Mouse (Mus musculus) stomach, embryonic 14.5 days (tissue): Measurements from ENCODE around the gene Pcnx. TPM values are rescaled to one million over a fixed set of nuclear protein-coding genes. Genes with fewer than 3 reads are reported as not detected.

Source experiments
- ATAC-seq: fragments of 200-750 bp; cut with Nextera tagmentation; 2 replicates; pipeline ENCODE4 v1.8.0; 2017; ENCODE audit warnings: low read depth, moderate TSS enrichment; ENCODE audit not compliant: insufficient number of reproducible peaks, insufficient read depth, low FRiP score
- H3K27ac ChIP-seq: fragments of 300-500 bp; sonication (generic); 2 replicates; pipeline ENCODE4 v1.5.1; 2014; ENCODE audit warnings: mild to moderate bottlenecking, low read length, moderate library complexity, mixed read lengths
- H3K27me3 ChIP-seq: fragments of 300-500 bp; sonication (generic); 2 replicates; pipeline ENCODE4 v1.6.1; 2014; ENCODE audit warnings: low read length, control low read depth, mixed read lengths; ENCODE audit not compliant: control insufficient read depth, insufficient read depth
- H3K36me3 ChIP-seq: fragments of 300-500 bp; sonication (generic); 2 replicates; pipeline ENCODE4 v1.6.1; 2014; ENCODE audit warnings: mild to moderate bottlenecking, control low read depth, low read length, moderate library complexity, mixed read lengths; ENCODE audit not compliant: control insufficient read depth, insufficient read depth
- H3K4me1 ChIP-seq: fragments of 300-500 bp; sonication (generic); 2 replicates; pipeline ENCODE4 v1.6.1; 2014; ENCODE audit warnings: low read length, control low read depth, mixed read lengths; ENCODE audit not compliant: control insufficient read depth, insufficient read depth
- H3K4me2 ChIP-seq: fragments of 300-500 bp; sonication (generic); replicated peaks from 2 replicates; pipeline ENCODE4 v1.6.1; 2014; ENCODE audit warnings: low read depth, low read length, control low read depth
- H3K4me3 ChIP-seq: fragments of 300-500 bp; sonication (generic); 2 replicates; pipeline ENCODE4 v1.5.1; 2014; ENCODE audit warnings: low read depth, low read length, control low read depth
- H3K9ac ChIP-seq: fragments of 300-500 bp; sonication (generic); replicated peaks from 2 replicates; pipeline ENCODE4 v1.6.1; 2014; ENCODE audit warnings: low read depth, mild to moderate bottlenecking, control low read depth, low read length, moderate library complexity, mixed read lengths
- H3K9me3 ChIP-seq: fragments of 300-500 bp; sonication (generic); 2 replicates; pipeline ENCODE4 v1.6.1; 2016; ENCODE audit warnings: low read depth, low read length, control low read depth; ENCODE audit not compliant: control insufficient read depth
- WGBS: fragments of 180-500 bp; shearing (Covaris S2); extraction: QIAGEN DNeasy Blood & Tissue Kit; methylation state at CpG from one replicate; pipeline ENCODE4 v1.1.7; 2014; 5-methylcytosine and 5-hydroxymethylcytosine counted together
- polyA plus RNA-seq: library from polyadenylated mRNA; unstranded; fragments of >200 nt; fragmentation: Nextera tagmentation; extraction: Ambion mirVana; gene quantifications from 2 replicates; pipeline ENCODE4 v1.2.1, GENCODE M21; 2014

Gene Pcnx
- polyA plus RNA-seq, 1 experiment from 2014 or later: 17.4 TPM

- Histone ChIP-seq H3K4me1 (0 out of 2 replicates have a peak, but pooled peaks cover 4% of the 10 kb centered on the region), H3K27me3 (no peaks in the 10 kb centered on the region), H3K4me2 (peak overlapping the region; percentile 17), H3K4me3 (no peak overlapping the region), H3K36me3 (no peaks in the 10 kb centered on the region), H3K27ac (no peak overlapping the region), H3K9ac (no peak overlapping the region), H3K9me3 (no peaks in the 10 kb centered on the region)
- 16% methylated on average over 14 of the region's 14 CpGs for WGBS
- no peak for ATAC-seq
These were observed 14.8 kb upstream of the Pcnx start for GRCm38 (mm10) chr12:81844981-81845380.

GRCm38 (mm10) chr12:81849629-81850028 lies 10.2 kb upstream of the Pcnx start:
- H3K27ac ChIP-seq: no peak overlapping the region
- no peaks in the 10 kb centered on the region for H3K9me3 ChIP-seq
- H3K4me3 ChIP-seq: no peak overlapping the region
- no peaks in the 10 kb centered on the region for H3K36me3 ChIP-seq
- no peaks in the 10 kb centered on the region for H3K27me3 ChIP-seq
- ATAC-seq: no peak
- no peak overlapping the region for H3K4me2 ChIP-seq
- WGBS: 37% methylated on average over 8 of the region's 8 CpGs
- no peak overlapping the region for H3K9ac ChIP-seq
- 0 out of 2 replicates have a peak, but pooled peaks cover 7% of the 10 kb centered on the region for H3K4me1 ChIP-seq

GRCm38 (mm10) chr12:81852551-81852950 lies 7.3 kb upstream of the Pcnx start:
- no peak overlapping the region for H3K4me3 ChIP-seq
- WGBS: 81% methylated on average over 2 of the region's 2 CpGs
- H3K27me3 ChIP-seq: no peaks in the 10 kb centered on the region
- peak overlapping the region; percentile 53; the same call in 1 of the 2 replicates for H3K27ac ChIP-seq
- H3K36me3 ChIP-seq: no peaks in the 10 kb centered on the region
- no peak for ATAC-seq
- H3K4me1 ChIP-seq: peaks cover 15% of the 10 kb centered on the region
- H3K9me3 ChIP-seq: no peaks in the 10 kb centered on the region
- no peak overlapping the region for H3K4me2 ChIP-seq
- no peak overlapping the region for H3K9ac ChIP-seq

GRCm38 (mm10) chr12:81852977-81853376 lies 6.8 kb upstream of the Pcnx start:
- no peaks in the 10 kb centered on the region for H3K36me3 ChIP-seq
- H3K27me3 ChIP-seq: no peaks in the 10 kb centered on the region
- H3K9ac ChIP-seq: no peak overlapping the region
- 57% methylated on average over 14 of the region's 14 CpGs for WGBS
- no peaks in the 10 kb centered on the region for H3K9me3 ChIP-seq
- ATAC-seq: peak; percentile 42; the same call in 1 of the 2 replicates
- peak overlapping the region; percentile 53; the same call in 1 of the 2 replicates for H3K27ac ChIP-seq
- H3K4me2 ChIP-seq: no peak overlapping the region
- H3K4me3 ChIP-seq: no peak overlapping the region
- H3K4me1 ChIP-seq: peaks cover 19% of the 10 kb centered on the region

- H3K36me3 ChIP-seq: no peaks in the 10 kb centered on the region
- no peak overlapping the region for H3K4me3 ChIP-seq
- no peak overlapping the region for H3K27ac ChIP-seq
- H3K27me3 ChIP-seq: no peaks in the 10 kb centered on the region
- WGBS: 83% methylated on average over 9 of the region's 9 CpGs
- peaks cover 22% of the 10 kb centered on the region for H3K4me1 ChIP-seq
- ATAC-seq: no peak
- no peaks in the 10 kb centered on the region for H3K9me3 ChIP-seq
- H3K9ac ChIP-seq: no peak overlapping the region
- H3K4me2 ChIP-seq: no peak overlapping the region
These were observed 6.3 kb upstream of the Pcnx start for GRCm38 (mm10) chr12:81853543-81853942.

- Histone ChIP-seq H3K4me3 (no peak overlapping the region), H3K4me2 (no peak overlapping the region), H3K27me3 (no peaks in the 10 kb centered on the region), H3K9ac (no peak overlapping the region), H3K36me3 (no peaks in the 10 kb centered on the region), H3K4me1 (peaks cover 25% of the 10 kb centered on the region), H3K27ac (no peak overlapping the region), H3K9me3 (no peaks in the 10 kb centered on the region)
- ATAC-seq: no peak
- WGBS: 77% methylated on average over 8 of the region's 8 CpGs
These were observed 4.8 kb upstream of the Pcnx start for GRCm38 (mm10) chr12:81855031-81855430.

GRCm38 (mm10) chr12:81856696-81857095 lies 3.1 kb upstream of the Pcnx start:
- Histone ChIP-seq H3K4me1 (peaks cover 25% of the 10 kb centered on the region), H3K27ac (no peak overlapping the region), H3K9me3 (no peaks in the 10 kb centered on the region), H3K27me3 (no peaks in the 10 kb centered on the region), H3K4me3 (no peak overlapping the region), H3K9ac (no peak overlapping the region), H3K4me2 (no peak overlapping the region), H3K36me3 (no peaks in the 10 kb centered on the region)
- no peak for ATAC-seq
- WGBS: 47% methylated on average over 4 of the region's 4 CpGs

GRCm38 (mm10) chr12:81857251-81857650 lies 2.6 kb upstream of the Pcnx start:
- Histone ChIP-seq H3K4me1 (peaks cover 25% of the 10 kb centered on the region), H3K9ac (no peak overlapping the region), H3K27ac (peak overlapping the region; percentile 61; the same call in 1 of the 2 replicates), H3K4me2 (no peak overlapping the region), H3K27me3 (no peaks in the 10 kb centered on the region), H3K4me3 (no peak overlapping the region), H3K9me3 (no peaks in the 10 kb centered on the region), H3K36me3 (no peaks in the 10 kb centered on the region)
- ATAC-seq: no peak
- WGBS: 18% methylated on average over 4 of the region's 4 CpGs

GRCm38 (mm10) chr12:81857978-81858569 lies 1.7 kb upstream of the Pcnx start:
- H3K27me3 ChIP-seq: no peaks in the 10 kb centered on the region
- peaks cover 31% of the 10 kb centered on the region for H3K4me1 ChIP-seq
- H3K4me2 ChIP-seq: no peak overlapping the region; the same call in 1 of the 2 replicates
- H3K27ac ChIP-seq: peak overlapping the region; percentile 61; the same call in 1 of the 2 replicates
- no peak overlapping the region for H3K9ac ChIP-seq
- H3K4me3 ChIP-seq: no peak overlapping the region
- 32% methylated on average over 8 of the region's 8 CpGs for WGBS
- no peak for ATAC-seq
- H3K36me3 ChIP-seq: no peaks in the 10 kb centered on the region
- no peaks in the 10 kb centered on the region for H3K9me3 ChIP-seq
